ENCODE assay signal across 8 mouse cellular contexts in the genomic region with DNA sequence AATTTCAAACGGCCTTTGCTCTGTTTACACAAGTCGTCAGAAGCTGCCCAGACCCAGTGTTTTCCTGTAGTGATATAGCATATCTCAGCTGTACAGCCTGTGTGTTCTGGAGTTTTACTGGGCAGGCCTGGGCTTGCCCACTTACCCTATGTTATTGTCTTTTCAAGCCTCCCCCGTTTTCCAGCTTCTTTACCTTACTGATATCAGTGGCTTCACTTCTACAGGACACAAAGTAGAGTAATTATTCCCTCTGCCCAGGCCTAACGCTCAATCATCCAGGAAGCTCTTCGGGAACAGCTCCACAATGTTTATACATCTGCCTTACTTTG.
DNase-seq lines count a peak whose midpoint lies in the region; ATAC-seq lines count a peak whose summit lies in the region.
"Had no signal": no experiment of that assay in that cellular context is flagged by ENCODE, and none has a peak within 500 bp of the region (broad histone marks: within the 10 kb centered on the region; RNA-seq: fewer than 3 reads in every experiment).

No protein-coding gene starts in this region.

- peak; percentile 37 for DNase-seq in kidney, postnatal 10 days
- peak; percentile 46 for DNase-seq in lung, postnatal 10 days
- no peak for DNase-seq in layer of hippocampus, adult 9-11 months
- no peak for DNase-seq in frontal cortex, adult 2 months (ENCODE audit: extremely low spot score in 1 of 2, low spot score in 1 of 2)
- DNase-seq: right cerebral cortex, adult 18-20 months had no signal

- H3K9me3 ChIP-seq in embryonic facial prominence, embryonic 13.5 days: no peaks in the 10 kb centered on the region
- no peaks in the 10 kb centered on the region for H3K9me3 ChIP-seq in midbrain, embryonic 16.5 days (replicated peaks; ENCODE audit: control insufficient read depth, low read length, poor library complexity, severe bottlenecking)

- no peaks in the 10 kb centered on the region for H3K27me3 ChIP-seq in embryonic facial prominence, embryonic 13.5 days
- no peaks in the 10 kb centered on the region for H3K27me3 ChIP-seq in midbrain, embryonic 16.5 days (ENCODE audit: control insufficient read depth, insufficient read depth, low read depth, low read length)

- peak overlapping the region; percentile 14 for H3K27ac ChIP-seq in brown adipose tissue, adult 24 weeks (replicated peaks; ENCODE audit: low read depth, low read length)
- peak overlapping the region; percentile 74; the same call in 1 of the 2 replicates for H3K27ac ChIP-seq in embryonic facial prominence, embryonic 13.5 days
- no peak overlapping the region for H3K27ac ChIP-seq in midbrain, embryonic 16.5 days (ENCODE audit: low read length)

- no peaks in the 10 kb centered on the region for H3K36me3 ChIP-seq in embryonic facial prominence, embryonic 13.5 days
- H3K36me3 ChIP-seq in midbrain, embryonic 16.5 days (ENCODE audit: control insufficient read depth, insufficient read depth, low read length): no peaks in the 10 kb centered on the region

- no peak for ATAC-seq in embryonic facial prominence, embryonic 13.5 days (ENCODE audit: insufficient number of reproducible peaks, insufficient read depth, low FRiP score, low TSS enrichment, low read depth)
- no peak for ATAC-seq in midbrain, embryonic 16.5 days

- no peak overlapping the region for H3K4me2 ChIP-seq in embryonic facial prominence, embryonic 13.5 days
- no peak overlapping the region for H3K4me2 ChIP-seq in midbrain, embryonic 16.5 days (ENCODE audit: low read length)

- no peak overlapping the region for H3K9ac ChIP-seq in embryonic facial prominence, embryonic 13.5 days
- H3K9ac ChIP-seq in midbrain, embryonic 16.5 days (ENCODE audit: low read depth, low read length): no peak overlapping the region

- peaks cover 4% of the 10 kb centered on the region; the same call in 1 of the 2 replicates for H3K4me1 ChIP-seq in brown adipose tissue, adult 24 weeks (ENCODE audit: control insufficient read depth, insufficient read depth, insufficient read length, low read length)
- peaks cover 28% of the 10 kb centered on the region for H3K4me1 ChIP-seq in embryonic facial prominence, embryonic 13.5 days
- peaks cover 7% of the 10 kb centered on the region for H3K4me1 ChIP-seq in midbrain, embryonic 16.5 days (ENCODE audit: control insufficient read depth, insufficient read depth, low read length)

- WGBS in embryonic facial prominence, embryonic 13.5 days: 41% methylated on average over 5 of the region's 5 CpGs
- 72% methylated on average over 5 of the region's 5 CpGs for WGBS in midbrain, embryonic 16.5 days

- no peak overlapping the region for H3K4me3 ChIP-seq in brown adipose tissue, adult 24 weeks (ENCODE audit: insufficient read depth, low read depth, low read length)
- H3K4me3 ChIP-seq in embryonic facial prominence, embryonic 13.5 days: no peak overlapping the region
- H3K4me3 ChIP-seq in midbrain, embryonic 16.5 days (ENCODE audit: low read depth, low read length): no peak overlapping the region

Comparison
In these comparisons a context has a peak if more than half of its experiments do, and no peak if none do; other contexts are left out.
1. DNase-seq: peak in kidney, postnatal 10 days (single experiment) and lung, postnatal 10 days (single experiment); none in layer of hippocampus, adult 9-11 months (single experiment) and frontal cortex, adult 2 months (0 of 2).